Mouse (Mus musculus) midbrain, postnatal 0 days (tissue): ENCODE measurements around the gene Gm17949. TPM values are rescaled to one million over a fixed set of nuclear protein-coding genes. Genes with fewer than 3 reads are reported as not detected.

Source experiments
- ATAC-seq: fragments of 200-750 bp; cut with Nextera tagmentation; 2 replicates; pipeline ENCODE4 v1.8.0; 2017; ENCODE audit warnings: moderate number of reproducible peaks, mild to moderate bottlenecking, moderate TSS enrichment, moderate library complexity; ENCODE audit not compliant: low FRiP score
- DNase-seq: peaks from one replicate; pipeline ENCODE4 v3.0.0-alpha.2; 2015; ENCODE audit warnings: low spot score
- H3K27ac ChIP-seq: fragments of 300-500 bp; sonication (generic); 2 replicates; pipeline ENCODE4 v1.5.1; 2014; ENCODE audit warnings: low read depth, mild to moderate bottlenecking, low read length, mixed read lengths
- H3K27me3 ChIP-seq: fragments of 300-500 bp; sonication (generic); 2 replicates; pipeline ENCODE4 v1.6.1; 2014; ENCODE audit warnings: low read length, control low read depth, mixed read lengths; ENCODE audit not compliant: insufficient read depth
- H3K36me3 ChIP-seq: fragments of 300-500 bp; sonication (generic); 2 replicates; pipeline ENCODE4 v1.6.1; 2014; ENCODE audit warnings: low read length, control low read depth, mixed read lengths; ENCODE audit not compliant: insufficient read depth
- H3K4me1 ChIP-seq: fragments of 300-500 bp; sonication (generic); 2 replicates; pipeline ENCODE4 v1.6.1; 2014; ENCODE audit warnings: mild to moderate bottlenecking, control low read depth, antibody characterized with exemption, low read length, mixed read lengths; ENCODE audit not compliant: insufficient read depth
- H3K4me2 ChIP-seq: fragments of 300-500 bp; sonication (generic); 2 replicates; pipeline ENCODE4 v1.6.1; 2014; ENCODE audit warnings: low read depth, mild to moderate bottlenecking, low read length, mixed read lengths; ENCODE audit not compliant: poor library complexity, severe bottlenecking
- H3K4me3 ChIP-seq: fragments of 300-500 bp; sonication (generic); 2 replicates; pipeline ENCODE4 v1.5.1; 2014; ENCODE audit warnings: low read depth, mild to moderate bottlenecking, low read length, moderate library complexity
- H3K9ac ChIP-seq: fragments of 300-500 bp; sonication (generic); replicated peaks from 2 replicates; pipeline ENCODE4 v1.6.1; 2014; ENCODE audit warnings: mild to moderate bottlenecking, low read length, moderate library complexity, mixed read lengths; ENCODE audit not compliant: poor library complexity, severe bottlenecking
- H3K9me3 ChIP-seq: fragments of 300-500 bp; sonication (generic); 2 replicates; pipeline ENCODE4 v1.6.1; 2016; ENCODE audit warnings: low read length, control low read depth
- CTCF ChIP-seq: IDR thresholded peaks from 2 replicates; pipeline ENCODE4 v1.5.1; 2016; ENCODE audit warnings: antibody characterized with exemption, mild to moderate bottlenecking
- WGBS: fragments of 180-500 bp; shearing (Covaris S2); extraction: QIAGEN DNeasy Blood & Tissue Kit; methylation state at CpG from one replicate; pipeline ENCODE4 v1.1.7; 2014; 5-methylcytosine and 5-hydroxymethylcytosine counted together
- polyA plus RNA-seq: library from polyadenylated mRNA; unstranded; fragments of >200 nt; fragmentation: Nextera tagmentation; extraction: Ambion mirVana; gene quantifications from 2 replicates; pipeline ENCODE4 v1.2.1, GENCODE M21; 2015
- total RNA-seq: library from RNA; depleted of rRNA; stranded (reverse); fragments of >200 nt; gene quantifications from 2 replicates; pipeline ENCODE4 v1.2.3, GENCODE M21; 2014

Gene Gm17949
- total and polyA plus RNA-seq, 2 experiments from 2014 or later: 0.22 to 0.38 TPM

- Histone ChIP-seq H3K4me2 (no peak overlapping the region), H3K4me1 (peaks cover 4% of the 10 kb centered on the region; the same call in 1 of the 2 replicates), H3K9ac (no peak overlapping the region), H3K4me3 (no peak overlapping the region), H3K27me3 (no peaks in the 10 kb centered on the region), H3K36me3 (peaks cover 52% of the 10 kb centered on the region), H3K9me3 (no peaks in the 10 kb centered on the region), H3K27ac (no peak overlapping the region)
- peak; percentile 63 for TF ChIP-seq CTCF
- DNase-seq (peak; percentile 26), ATAC-seq (no peak)
- 94% methylated on average over 13 of the region's 13 CpGs for WGBS
These were observed 3.9 kb upstream of the Gm17949 start for GRCm38 (mm10) chr17:57007137-57007905.

DNA sequence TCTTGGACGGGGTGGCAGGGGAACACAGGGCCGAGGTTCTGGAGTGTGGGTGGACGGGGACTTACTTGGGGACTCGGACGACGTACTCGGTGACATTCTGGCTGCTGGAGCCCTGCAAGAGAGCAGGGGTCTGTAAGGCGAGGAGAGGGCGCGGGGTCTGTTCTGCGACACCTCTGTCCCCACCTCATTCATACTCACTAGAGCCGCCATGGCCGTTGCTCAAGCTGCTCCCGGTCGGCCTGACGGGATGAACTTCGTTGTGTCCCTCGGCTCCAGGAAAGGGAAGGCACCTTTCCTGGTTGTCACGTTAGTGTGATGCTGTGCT, 396 bp upstream of the Gm17949 start:
- Histone ChIP-seq H3K9me3 (no peaks in the 10 kb centered on the region), H3K4me1 (peaks cover 4% of the 10 kb centered on the region; the same call in 1 of the 2 replicates), H3K4me2 (peak overlapping the region; percentile 87), H3K4me3 (peak overlapping the region; percentile 72), H3K27ac (peak overlapping the region; percentile 98), H3K27me3 (no peaks in the 10 kb centered on the region), H3K9ac (peak overlapping the region; percentile 86), H3K36me3 (peaks cover 27% of the 10 kb centered on the region)
- WGBS: 1% methylated on average over 19 of the region's 19 CpGs
- peak; percentile 34 for ATAC-seq
- no peak for TF ChIP-seq CTCF
- no peak for DNase-seq

GRCm38 (mm10) chr17:57012245-57012795, 1.1 kb downstream of the Gm17949 start:
- Histone ChIP-seq H3K9ac (peak overlapping the region; percentile 82; the same call in 1 of the 2 replicates), H3K9me3 (no peaks in the 10 kb centered on the region), H3K4me2 (peak overlapping the region; percentile 91), H3K4me1 (peaks cover 4% of the 10 kb centered on the region; the same call in 1 of the 2 replicates), H3K36me3 (peaks cover 12% of the 10 kb centered on the region), H3K27ac (peak overlapping the region; percentile 98), H3K4me3 (peak overlapping the region; percentile 72), H3K27me3 (no peaks in the 10 kb centered on the region)
- WGBS: 67% methylated on average over 13 of the region's 13 CpGs
- DNase-seq (no peak), ATAC-seq (no peak; the same call in 1 of the 2 replicates)
- TF ChIP-seq CTCF: no peak

GRCm38 (mm10) chr17:57019693-57020092, 8.4 kb downstream of the Gm17949 start:
- WGBS: 94% methylated on average over 2 of the region's 2 CpGs
- DNase-seq (no peak), ATAC-seq (no peak)
- Histone ChIP-seq H3K4me3 (no peak overlapping the region), H3K9me3 (no peaks in the 10 kb centered on the region), H3K27ac (no peak overlapping the region), H3K27me3 (no peaks in the 10 kb centered on the region), H3K4me2 (no peak overlapping the region), H3K9ac (no peak overlapping the region), H3K4me1 (no peaks in the 10 kb centered on the region), H3K36me3 (peaks cover 34% of the 10 kb centered on the region)
- TF ChIP-seq CTCF: no peak

- no peak for ATAC-seq
- H3K27me3 ChIP-seq: no peaks in the 10 kb centered on the region
These were observed 9.7 kb downstream of the Gm17949 start for GRCm38 (mm10) chr17:57020960-57021359.

GRCm38 (mm10) chr17:57027471-57027870, 16.2 kb downstream of the Gm17949 start:
- peaks cover 51% of the 10 kb centered on the region for H3K36me3 ChIP-seq

More at GRCm38 (mm10) chr17:57020960-57021359, 9.7 kb downstream of the Gm17949 start:
- no peak overlapping the region for H3K27ac ChIP-seq
- H3K36me3 ChIP-seq: peaks cover 47% of the 10 kb centered on the region
- H3K4me3 ChIP-seq: no peak overlapping the region
- H3K9ac ChIP-seq: no peak overlapping the region
- TF ChIP-seq CTCF: no peak
- DNase-seq: no peak
- no peaks in the 10 kb centered on the region for H3K9me3 ChIP-seq
- 90% methylated on average over 5 of the region's 5 CpGs for WGBS
- H3K4me2 ChIP-seq: no peak overlapping the region
- no peaks in the 10 kb centered on the region for H3K4me1 ChIP-seq

More at GRCm38 (mm10) chr17:57027471-57027870, 16.2 kb downstream of the Gm17949 start:
- Histone ChIP-seq H3K4me3 (no peak overlapping the region), H3K4me1 (peaks cover 14% of the 10 kb centered on the region; the same call in 1 of the 2 replicates), H3K4me2 (no peak overlapping the region), H3K9me3 (no peaks in the 10 kb centered on the region), H3K9ac (no peak overlapping the region), H3K27ac (no peak overlapping the region), H3K27me3 (no peaks in the 10 kb centered on the region)
- 92% methylated on average over 4 of the region's 4 CpGs for whole genome bisulfite sequencing
- TF ChIP-seq CTCF: no peak
- DNase-seq: no peak
- no peak for ATAC-seq
